Mouse (Mus musculus) MEL (cell line): ENCODE results near the gene Serpinf2. TPM values are rescaled to one million over a fixed set of nuclear protein-coding genes. Genes with fewer than 3 reads are reported as not detected.

Experiments used
- DNase-seq: peaks from one replicate; pipeline ENCODE4 v3.0.0; 2011; ENCODE audit warnings: low read depth, low spot score
- H3K27ac ChIP-seq: 2 replicates; pipeline ENCODE4 v1.5.1; 2012; ENCODE audit warnings: low read depth, mild to moderate bottlenecking, control low read depth, low read length, moderate library complexity; ENCODE audit not compliant: control insufficient read depth
- H3K27me3 ChIP-seq, 2 experiments: fragments of 150-350 bp in 1 of 2; sonication (generic) in 1 of 2; 2 replicates each; pipeline ENCODE4 v1.6.1; 2012; ENCODE audit warnings: low read length in 2 of 2, mild to moderate bottlenecking in 2 of 2, improper control_type of control experiment in 1 of 2, moderate library complexity in 1 of 2; ENCODE audit not compliant: insufficient read depth in 2 of 2, control insufficient read depth in 1 of 2
- H3K36me3 ChIP-seq, 2 experiments: 2 replicates each; pipeline ENCODE4 v1.6.1; 2012 to 2014; ENCODE audit warnings: low read length in 2 of 2, improper control_type of control experiment in 1 of 2, inconsistent platforms in 1 of 2, mild to moderate bottlenecking in 1 of 2; ENCODE audit not compliant: insufficient read depth in 2 of 2, control insufficient read depth in 1 of 2
- H3K4me1 ChIP-seq, 2 experiments: fragments of 150-350 bp in 1 of 2; sonication (generic) in 1 of 2; 2 replicates each; pipeline ENCODE4 v1.6.1; 2012; ENCODE audit warnings: low read length in 2 of 2, improper control_type of control experiment in 1 of 2, mild to moderate bottlenecking in 1 of 2; ENCODE audit not compliant: insufficient read depth in 2 of 2, control insufficient read depth in 1 of 2
- H3K4me3 ChIP-seq, 2 experiments: fragments of 150-350 bp in 1 of 2; sonication (generic) in 1 of 2; 2 replicates each; pipeline ENCODE4 v1.5.1; 2012; ENCODE audit warnings: low read depth in 2 of 2, low read length in 2 of 2, mild to moderate bottlenecking in 2 of 2, moderate library complexity in 2 of 2, control low read depth in 1 of 2, improper control_type of control experiment in 1 of 2; ENCODE audit not compliant: control insufficient read depth in 1 of 2, insufficient read depth in 1 of 2
- H3K79me2 ChIP-seq: 2 replicates; pipeline ENCODE4 v1.6.1; 2012; ENCODE audit warnings: mild to moderate bottlenecking, low read length, moderate library complexity; ENCODE audit not compliant: control insufficient read depth, poor library complexity, insufficient read depth
- H3K9ac ChIP-seq: 2 replicates; pipeline ENCODE4 v1.6.1; 2012; ENCODE audit warnings: low read depth, mild to moderate bottlenecking, control low read depth, low read length, moderate library complexity; ENCODE audit not compliant: control insufficient read depth, poor library complexity, severe bottlenecking
- H3K9me3 ChIP-seq: fragments of 150-350 bp; sonication (generic); replicated peaks from 2 replicates; pipeline ENCODE4 v1.6.1; 2012; ENCODE audit warnings: mild to moderate bottlenecking, low read length, improper control_type of control experiment, moderate library complexity; ENCODE audit not compliant: insufficient read depth
- BHLHE40 ChIP-seq: IDR thresholded peaks from 2 replicates; pipeline ENCODE4 v1.6.1; 2012; ENCODE audit warnings: low read depth, mild to moderate bottlenecking, inconsistent platforms, low read length, improper control_type of control experiment, borderline replicate concordance
- CHD1 ChIP-seq: IDR thresholded peaks from 2 replicates; pipeline ENCODE4 v1.6.1; 2012; ENCODE audit warnings: low read depth, mild to moderate bottlenecking, inconsistent platforms, low read length, improper control_type of control experiment
- CTCF ChIP-seq, 3 experiments: IDR thresholded peaks in 2 of 3; conservative IDR thresholded peaks in 1 of 3; 2 replicates each; pipeline ENCODE4 v1.5.1; 2011 to 2012; ENCODE audit warnings: low read length in 3 of 3, low read depth in 2 of 3, mild to moderate bottlenecking in 2 of 3, improper control_type of control experiment in 1 of 3, inconsistent platforms in 1 of 3, mixed read lengths in 1 of 3, moderate library complexity in 1 of 3; ENCODE audit not compliant: control insufficient read depth in 1 of 3, insufficient read depth in 1 of 3, poor library complexity in 1 of 3, severe bottlenecking in 1 of 3
- E2F4 ChIP-seq: IDR thresholded peaks from 2 replicates; pipeline ENCODE4 v1.6.1; 2011; ENCODE audit warnings: low read depth, low read length, improper control_type of control experiment, borderline replicate concordance
- ELF1 ChIP-seq: IDR thresholded peaks from 2 replicates; pipeline ENCODE4 v1.6.1; 2014; ENCODE audit warnings: low read depth, mild to moderate bottlenecking, inconsistent platforms, low read length, improper control_type of control experiment, moderate library complexity
- EP300 ChIP-seq, 2 experiments: IDR thresholded peaks; 2 replicates each; pipeline ENCODE4 v1.6.1; 2011; ENCODE audit warnings: improper control_type of control experiment in 2 of 2, low read length in 2 of 2, low read depth in 1 of 2, mild to moderate bottlenecking in 1 of 2
- GABPA ChIP-seq: IDR thresholded peaks from 2 replicates; pipeline ENCODE4 v1.6.1; 2012; ENCODE audit warnings: low read depth, mild to moderate bottlenecking, inconsistent platforms, low read length, improper control_type of control experiment, moderate library complexity
- GATA1 ChIP-seq: IDR thresholded peaks from 2 replicates; pipeline ENCODE4 v1.6.1; 2011; ENCODE audit warnings: low read depth, low read length, improper control_type of control experiment
- HCFC1 ChIP-seq: IDR thresholded peaks from 2 replicates; pipeline ENCODE4 v1.6.1; 2012; ENCODE audit warnings: low read depth, mild to moderate bottlenecking, inconsistent platforms, low read length, improper control_type of control experiment, moderate library complexity
- JUND ChIP-seq: IDR thresholded peaks from 2 replicates; pipeline ENCODE4 v1.6.1; 2011; ENCODE audit warnings: low read depth, mild to moderate bottlenecking, improper control_type of control experiment, low read length
- KAT2A ChIP-seq: conservative IDR thresholded peaks from 2 replicates; pipeline ENCODE4 v1.6.1; 2012; ENCODE audit warnings: low read depth, low read length, improper control_type of control experiment, inconsistent platforms
- MAFK ChIP-seq: IDR thresholded peaks from 2 replicates; pipeline ENCODE4 v1.6.1; 2011; ENCODE audit warnings: low read depth, mild to moderate bottlenecking, low read length, improper control_type of control experiment, borderline replicate concordance
- MEF2A ChIP-seq: IDR thresholded peaks from 2 replicates; pipeline ENCODE4 v1.6.1; 2014; ENCODE audit warnings: low read depth, mild to moderate bottlenecking, inconsistent platforms, low read length, improper control_type of control experiment; ENCODE audit not compliant: poor library complexity, insufficient replicate concordance, severe bottlenecking; ENCODE audit errors: extremely low read depth
- MYB ChIP-seq: IDR thresholded peaks from 2 replicates; pipeline ENCODE4 v1.6.1; 2011; ENCODE audit warnings: mild to moderate bottlenecking, low read depth, low read length, improper control_type of control experiment
- MYC ChIP-seq: IDR thresholded peaks from 2 replicates; pipeline ENCODE4 v1.6.1; 2011; ENCODE audit warnings: low read depth, mild to moderate bottlenecking, low read length, improper control_type of control experiment, moderate library complexity
- POLR2A ChIP-seq, 2 experiments: IDR thresholded peaks; 2 replicates each; pipeline ENCODE4 v1.6.1; 2011 to 2012; ENCODE audit warnings: low read length in 2 of 2, mild to moderate bottlenecking in 2 of 2, control low read depth in 1 of 2, improper control_type of control experiment in 1 of 2, low read depth in 1 of 2, moderate library complexity in 1 of 2; ENCODE audit not compliant: control insufficient read depth in 1 of 2, insufficient read depth in 1 of 2, poor library complexity in 1 of 2
- POLR2AphosphoS2 ChIP-seq: IDR thresholded peaks from 2 replicates; pipeline ENCODE4 v1.6.1; 2011; ENCODE audit warnings: low read length, improper control_type of control experiment
- RCOR1 ChIP-seq: IDR thresholded peaks from 2 replicates; pipeline ENCODE4 v1.6.1; 2012; ENCODE audit warnings: low read depth, mild to moderate bottlenecking, inconsistent platforms, low read length, improper control_type of control experiment
- SIN3A ChIP-seq: IDR thresholded peaks from 2 replicates; pipeline ENCODE4 v1.6.1; 2012; ENCODE audit warnings: low read length, improper control_type of control experiment, inconsistent platforms
- TAL1 ChIP-seq: IDR thresholded peaks from 2 replicates; pipeline ENCODE4 v1.6.1; 2012; ENCODE audit warnings: mild to moderate bottlenecking, inconsistent platforms, low read length, moderate library complexity, mixed read lengths
- TCF12 ChIP-seq: IDR thresholded peaks from 2 replicates; pipeline ENCODE4 v1.6.1; 2014; ENCODE audit warnings: low read depth, mild to moderate bottlenecking, inconsistent platforms, low read length, improper control_type of control experiment, moderate library complexity
- USF2 ChIP-seq, 2 experiments: IDR thresholded peaks; 2 replicates each; pipeline ENCODE4 v1.6.1; 2011 to 2012; ENCODE audit warnings: improper control_type of control experiment in 2 of 2, low read length in 2 of 2, borderline replicate concordance in 1 of 2, inconsistent platforms in 1 of 2, low read depth in 1 of 2, mild to moderate bottlenecking in 1 of 2; ENCODE audit not compliant: insufficient read depth in 1 of 2
- ZC3H11A ChIP-seq: IDR thresholded peaks from 2 replicates; pipeline ENCODE4 v1.6.1; 2012; ENCODE audit warnings: low read depth, mild to moderate bottlenecking, inconsistent platforms, low read length, improper control_type of control experiment
- ZKSCAN1 ChIP-seq: IDR thresholded peaks from 2 replicates; pipeline ENCODE4 v1.6.1; 2012; ENCODE audit warnings: low read depth, mild to moderate bottlenecking, inconsistent platforms, low read length, improper control_type of control experiment, moderate library complexity
- ZMIZ1 ChIP-seq: IDR thresholded peaks from 2 replicates; pipeline ENCODE4 v1.6.1; 2012; ENCODE audit warnings: low read depth, mild to moderate bottlenecking, inconsistent platforms, low read length, improper control_type of control experiment, moderate library complexity
- ZNF384 ChIP-seq: IDR thresholded peaks from 2 replicates; pipeline ENCODE4 v1.6.1; 2012; ENCODE audit warnings: low read depth, mild to moderate bottlenecking, inconsistent platforms, low read length, improper control_type of control experiment
- polyA plus RNA-seq, 2 experiments: library from polyadenylated mRNA; stranded (reverse) in 1 of 2; unstranded in 1 of 2; fragments of >175 nt in 1 of 2; fragments of >200 nt in 1 of 2; gene quantifications; 2 replicates each; pipeline versions ENCODE4 v1.2.1 to v1.2.4; 2012; ENCODE audit warnings: low replicate concordance in 2 of 2, low read depth in 1 of 2; ENCODE audit not compliant: insufficient read length in 2 of 2, insufficient read depth in 1 of 2, missing spikeins in 1 of 2
- total RNA-seq: library from RNA; depleted of rRNA; stranded (reverse); fragments of 300-350 nt; gene quantifications from 2 replicates; pipeline ENCODE4 v1.2.3, GENCODE M21; 2012

Serpinf2 gene
- total and polyA plus RNA-seq, 3 experiments, result 0.07 TPM; not detected in 2

DNA sequence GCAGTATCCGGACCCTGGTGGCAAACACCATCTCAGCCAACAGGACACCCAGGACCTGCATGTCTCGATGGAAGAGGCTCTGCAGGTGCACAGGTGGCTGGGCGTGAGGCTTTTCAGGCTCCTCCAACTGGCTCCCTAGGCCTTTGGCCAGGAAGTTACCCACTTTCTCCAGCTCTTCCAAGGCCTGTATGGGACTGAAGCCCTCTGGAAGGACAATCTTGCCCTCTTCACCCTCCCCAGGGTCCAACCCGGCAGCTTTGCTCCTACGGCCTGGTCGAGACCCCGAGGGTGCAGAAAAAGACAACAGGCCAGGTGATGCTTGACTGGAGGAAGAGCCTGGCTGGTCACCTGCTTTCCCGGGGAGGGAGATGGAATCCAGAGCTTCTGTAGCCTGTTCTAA lies 12.7 kb upstream of the Serpinf2 start (continued):
- TF ChIP-seq CTCF (IDR thresholded peaks at IDR 0.05 in 2 of 3, conservative IDR thresholded peaks at IDR 0.05 in 1 of 3; ENCODE audit: control insufficient read depth in 1 of 3, insufficient read depth in 1 of 3, low read depth in 2 of 3, low read length in 3 of 3, poor library complexity in 1 of 3, severe bottlenecking in 1 of 3) (no peak), ZMIZ1 (no peak), MYC (no peak)

GRCm38 (mm10) chr11:75450936-75451335 lies 11.5 kb upstream of the Serpinf2 start:
- H3K27ac ChIP-seq, result no peak overlapping the region

GRCm38 (mm10) chr11:75450304-75450908 lies 11.0 kb upstream of the Serpinf2 start:
- Histone ChIP-seq H3K4me1 (peaks cover 10 to 38% of the 10 kb centered on the region in 2 experiments), H3K9ac (peak overlapping the region; percentile 10), H3K4me3 (no peak overlapping the region), H3K9me3 (no peaks in the 10 kb centered on the region), H3K27ac (peak overlapping the region; percentile 37), H3K27me3 (no peaks in the 10 kb centered on the region), H3K36me3 (peaks cover 0 to 18% of the 10 kb centered on the region in 2 experiments; a peak in 2 of 4 replicates), H3K79me2 (no peaks in the 10 kb centered on the region)
- peak; percentile 79 for DNase-seq
- no peak for TF ChIP-seq MEF2A
- 0 out of 2 replicates have a peak, but pooled peaks have one; percentile 18 for TF ChIP-seq MYC
- peak; percentile 74 for TF ChIP-seq GATA1
- TF ChIP-seq ELF1, result 0 out of 2 replicates have a peak, but pooled peaks have one; percentile 8
- TF ChIP-seq POLR2A (IDR thresholded peaks at IDR 0.05; ENCODE audit: control insufficient read depth in 1 of 2, insufficient read depth in 1 of 2, low read depth in 1 of 2, low read length in 2 of 2, poor library complexity in 1 of 2), result no peak
- peak; percentile 52 to 63 for TF ChIP-seq EP300 (IDR thresholded peaks at IDR 0.05; ENCODE audit: low read depth in 1 of 2, low read length in 2 of 2)
- no peak for TF ChIP-seq ZKSCAN1
- peak; percentile 62 for TF ChIP-seq TCF12
- no peak for TF ChIP-seq ZNF384
- TF ChIP-seq RCOR1, result 0 out of 2 replicates have a peak, but pooled peaks have one; percentile 15
- no peak for TF ChIP-seq E2F4
- TF ChIP-seq CHD1, result no peak
- peak; percentile 71 for TF ChIP-seq TAL1
- no peak for TF ChIP-seq KAT2A
- no peak for TF ChIP-seq BHLHE40

More at GRCm38 (mm10) chr11:75450936-75451335, 11.5 kb upstream of the Serpinf2 start:
- H3K36me3 ChIP-seq, result peaks cover 0 to 20% of the 10 kb centered on the region in 2 experiments; a peak in 2 of 4 replicates
- no peaks in the 10 kb centered on the region for H3K79me2 ChIP-seq
- TF ChIP-seq RCOR1, result no peak
- TF ChIP-seq USF2 (IDR thresholded peaks at IDR 0.05; ENCODE audit: borderline replicate concordance in 1 of 2, insufficient read depth in 1 of 2, low read depth in 1 of 2, low read length in 2 of 2), result no peak
- TF ChIP-seq SIN3A, result no peak
- no peak for TF ChIP-seq HCFC1
- no peak for TF ChIP-seq JUND
- no peak for TF ChIP-seq MAFK
- no peak for TF ChIP-seq GABPA
- no peak for TF ChIP-seq POLR2AphosphoS2
- no peak for TF ChIP-seq MYB
- TF ChIP-seq BHLHE40, result no peak
- no peak for TF ChIP-seq ZC3H11A
- no peak for TF ChIP-seq TCF12
- no peaks in the 10 kb centered on the region for H3K9me3 ChIP-seq
- DNase-seq, result no peak
- peaks cover 10 to 38% of the 10 kb centered on the region in 2 experiments for H3K4me1 ChIP-seq
- no peak overlapping the region for H3K9ac ChIP-seq
- no peak overlapping the region for H3K4me3 ChIP-seq
- H3K27me3 ChIP-seq, result no peaks in the 10 kb centered on the region
